Mouse (Mus musculus): Measurements from ENCODE around the gene Lrrc56.

The Lrrc56 gene

DNA sequence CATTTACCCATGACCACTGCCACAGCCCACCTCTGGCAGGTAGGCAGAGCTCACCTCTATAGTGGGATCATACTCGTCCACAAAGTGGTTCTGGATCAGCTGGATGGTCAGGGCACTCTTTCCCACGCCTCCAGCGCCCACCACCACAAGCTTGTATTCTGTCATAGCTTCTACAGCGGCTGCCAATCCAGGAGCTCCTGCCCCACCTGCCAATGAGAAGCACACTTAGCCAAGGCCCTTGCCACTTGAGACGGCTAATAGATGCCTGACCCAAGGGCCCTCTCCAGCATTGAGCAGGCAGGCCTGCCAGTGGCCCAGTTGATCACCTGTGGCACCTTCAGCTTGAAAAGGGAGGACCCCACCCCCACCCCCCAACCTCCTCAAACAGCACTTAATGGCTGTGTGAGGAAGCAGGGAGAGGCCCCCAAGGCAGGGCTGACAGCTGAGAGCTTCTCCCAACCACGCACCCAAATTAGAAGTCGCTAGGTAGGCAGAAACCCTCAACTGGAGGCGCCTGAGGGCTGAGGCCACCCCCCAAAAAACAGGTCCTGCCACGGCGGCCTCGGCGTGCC, 1.1 kb upstream of the Lrrc56 start:
- no peak for DNase-seq (ENCODE audit: low read depth)

DNA sequence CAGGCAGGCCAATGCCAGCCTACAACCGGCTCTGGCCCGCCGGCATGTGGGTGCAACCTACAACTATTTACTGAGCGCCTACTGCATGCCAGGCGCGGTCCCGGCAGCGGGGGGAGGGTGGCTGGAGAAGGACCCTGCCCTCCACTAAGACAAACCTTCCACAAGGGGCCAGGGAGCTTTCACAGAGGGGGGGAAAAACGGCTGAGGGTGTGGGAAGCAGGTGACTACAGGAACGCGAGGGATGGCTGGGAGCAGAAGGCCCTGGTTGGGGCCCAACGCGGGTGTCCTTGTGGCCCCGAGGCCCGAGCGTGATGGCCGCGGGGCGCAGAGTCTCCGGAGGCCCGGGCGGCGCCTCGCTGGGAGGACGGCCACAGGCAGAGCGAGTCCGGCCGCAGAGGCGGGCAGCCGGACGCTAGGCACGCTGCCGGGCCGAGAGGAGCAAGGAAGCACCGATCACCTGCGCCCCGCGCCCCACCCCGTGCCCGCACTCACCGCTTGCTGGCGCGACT, 555 bp upstream of the Lrrc56 start:
- peak; percentile 62 for DNase-seq (ENCODE audit: low read depth)

DNA sequence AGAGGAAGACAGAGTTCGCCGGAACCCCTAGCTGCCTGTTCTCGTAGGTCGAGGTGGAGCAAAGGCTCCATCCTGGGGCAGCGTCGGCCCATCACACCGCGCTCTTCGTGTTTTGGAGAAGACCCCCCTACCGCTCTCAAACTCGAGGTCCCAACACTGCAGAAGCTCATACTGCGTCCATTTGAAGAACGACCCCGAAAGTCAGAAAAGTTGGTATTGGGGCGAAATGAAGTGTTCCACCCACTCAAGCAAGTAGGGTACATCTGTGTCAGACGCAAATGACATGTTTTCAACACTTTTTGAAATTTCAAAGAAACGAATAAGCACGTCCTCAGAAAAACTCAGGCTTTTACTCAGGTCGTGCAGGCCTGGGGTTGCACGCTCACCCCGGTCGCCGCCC, 452 bp downstream of the Lrrc56 start:
- no peak for DNase-seq (ENCODE audit: low read depth)

GRCm38 (mm10) chr7:141194830-141195229, 873 bp downstream of the Lrrc56 start:
- DNase-seq (ENCODE audit: low read depth) = peak; percentile 91

DNA sequence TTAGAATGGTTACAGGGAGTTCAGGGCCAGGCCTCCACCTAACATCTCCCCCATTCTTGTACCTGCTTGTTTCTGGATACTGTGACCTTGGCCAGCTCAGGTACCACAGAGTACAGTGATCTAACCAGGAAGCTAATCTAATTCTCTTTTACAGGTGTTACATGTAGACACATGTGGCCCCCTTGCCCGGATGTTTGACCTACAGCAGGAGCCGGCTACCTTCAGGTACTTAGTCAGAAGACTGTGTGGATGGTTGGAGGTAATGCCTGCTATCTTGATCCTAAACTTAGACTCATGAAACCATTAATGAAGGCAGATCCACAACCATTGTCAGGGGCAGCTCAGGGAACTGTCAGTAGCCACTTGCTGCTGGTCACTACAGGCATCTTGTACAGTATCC, 1.8 kb downstream of the Lrrc56 start:
- DNase-seq (ENCODE audit: low read depth) = no peak

- DNase-seq (ENCODE audit: low read depth) = no peak
Measured at GRCm38 (mm10) chr7:141196619-141197282, 2.8 kb downstream of the Lrrc56 start.

DNA sequence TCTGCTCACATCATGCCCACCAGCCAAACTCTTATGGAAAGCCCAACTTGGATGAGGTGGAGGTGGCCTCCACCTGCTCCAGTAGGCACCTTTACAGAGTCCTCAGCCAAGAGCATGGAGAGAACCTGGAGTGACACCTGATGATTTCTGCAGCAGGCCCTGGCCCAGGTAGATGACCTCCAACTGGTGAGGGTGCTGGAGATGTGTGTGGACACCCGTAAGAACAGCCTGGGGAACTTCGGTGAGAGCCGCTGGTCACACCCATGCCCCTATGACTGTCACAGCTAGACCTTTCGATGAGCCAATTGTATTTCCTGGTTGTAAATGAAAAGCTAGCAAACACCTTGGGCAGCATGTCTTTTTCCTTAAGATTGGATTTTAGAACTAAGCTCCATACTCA, 4.2 kb downstream of the Lrrc56 start:
- DNase-seq (ENCODE audit: low read depth) = no peak

DNA sequence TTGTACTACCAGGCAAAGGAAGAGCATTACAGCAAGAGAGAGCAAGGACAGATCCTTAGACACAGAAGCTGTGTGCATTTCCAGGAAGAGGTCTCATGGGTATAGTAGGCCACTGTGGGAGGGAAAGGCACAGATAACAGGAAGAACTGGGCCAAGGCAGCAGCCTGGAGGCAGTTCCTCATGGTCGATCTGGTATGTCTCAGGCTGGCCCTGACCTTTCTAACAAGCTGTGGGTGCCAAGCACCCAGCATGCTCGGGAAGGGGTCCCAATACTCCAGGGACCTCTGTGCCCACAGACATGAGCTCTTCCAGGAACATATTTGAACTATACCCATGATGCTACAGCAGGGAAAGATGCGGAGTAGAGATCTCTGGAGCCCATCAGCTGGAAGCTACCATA, 10.6 kb downstream of the Lrrc56 start:
- no peak for DNase-seq (ENCODE audit: low read depth)

- no peak for DNase-seq (ENCODE audit: low read depth)
Measured at GRCm38 (mm10) chr7:141205504-141205903, 11.5 kb downstream of the Lrrc56 start.

DNA sequence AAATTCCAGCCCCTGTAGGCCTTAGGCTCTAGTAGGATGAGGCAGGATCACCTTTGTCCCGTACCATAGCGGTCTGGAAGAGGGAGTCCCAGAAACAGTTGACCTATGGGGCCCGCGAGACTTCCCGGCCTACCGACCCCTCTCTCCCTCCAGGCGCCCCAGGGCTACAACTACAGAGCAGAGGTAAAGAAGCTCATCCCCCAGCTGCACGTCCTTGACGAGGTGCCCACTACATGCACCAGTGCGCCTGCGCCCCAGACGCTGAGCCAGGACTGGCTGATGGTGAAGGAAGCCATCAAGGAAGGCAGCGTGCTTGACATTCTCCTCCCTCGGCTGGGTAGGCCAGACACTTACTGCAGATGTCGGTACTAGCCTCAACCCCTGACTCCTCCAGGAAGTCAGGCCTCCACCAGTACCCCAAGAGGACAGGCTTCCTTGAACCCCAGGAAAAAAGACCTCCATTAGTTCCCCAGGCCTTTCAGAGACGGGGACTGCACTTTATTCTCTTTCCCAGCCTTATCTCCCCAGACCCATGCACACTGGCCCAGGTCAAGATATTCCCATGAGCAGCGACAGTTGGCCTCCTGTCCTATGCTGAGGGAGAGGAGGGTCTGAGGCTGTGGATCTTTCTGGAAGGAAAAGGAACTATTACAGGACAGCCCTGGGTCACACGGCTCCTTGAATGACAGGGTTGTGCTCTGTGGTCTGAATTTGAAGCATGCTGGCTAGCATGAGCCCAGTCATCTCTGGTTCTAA, 12.4 kb downstream of the Lrrc56 start:
- no peak for DNase-seq (ENCODE audit: low read depth)

DNA sequence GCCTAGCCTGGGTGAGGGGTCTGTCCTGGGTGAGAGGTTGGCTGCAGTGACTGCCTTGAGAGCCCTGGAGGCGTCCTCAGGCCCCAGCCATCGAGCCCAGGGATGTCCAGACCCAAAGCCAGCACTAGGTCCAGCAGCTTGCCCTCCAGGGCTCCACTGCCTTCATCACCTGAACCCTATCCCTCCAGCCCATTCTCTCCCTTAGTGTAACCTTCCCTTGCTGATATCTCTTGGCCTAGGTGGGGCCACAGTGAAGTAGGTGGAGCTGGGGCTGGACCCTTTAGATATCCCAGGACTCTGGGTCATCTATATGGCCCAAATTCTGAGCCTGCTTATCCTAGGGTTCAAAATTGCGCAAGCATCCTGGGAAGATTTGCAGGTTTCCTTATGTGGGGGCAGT, 15.6 kb downstream of the Lrrc56 start:
- DNase-seq (ENCODE audit: low read depth) = no peak

DNA sequence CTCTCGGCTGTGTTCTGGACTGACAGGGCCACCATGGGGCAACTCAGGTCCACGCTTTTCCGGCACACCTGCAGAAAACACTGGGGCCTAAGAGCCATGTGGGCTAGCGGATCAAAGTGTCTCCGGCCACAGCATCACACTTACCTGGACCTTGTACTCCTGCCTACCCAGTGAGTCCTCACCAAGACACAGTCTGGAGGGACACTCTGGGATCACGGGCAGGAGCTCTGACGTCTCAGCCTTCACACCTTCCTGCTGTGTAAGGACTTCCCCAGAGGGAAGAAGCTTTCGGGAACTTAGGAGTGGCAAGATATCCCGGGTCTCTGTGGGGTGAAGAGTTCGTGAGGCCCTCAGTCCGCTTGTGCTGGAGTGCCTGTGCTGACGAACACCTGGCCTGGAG, 16.2 kb downstream of the Lrrc56 start:
- no peak for DNase-seq (ENCODE audit: low read depth)

- no peak for DNase-seq (ENCODE audit: low read depth)
Measured at GRCm38 (mm10) chr7:141210606-141211131, 16.7 kb downstream of the Lrrc56 start.

- DNase-seq (ENCODE audit: low read depth) = no peak
Measured at GRCm38 (mm10) chr7:141213133-141213532, 19.2 kb downstream of the Lrrc56 start.

- no peak for DNase-seq (ENCODE audit: low read depth)
Measured at GRCm38 (mm10) chr7:141213605-141214235, 19.8 kb downstream of the Lrrc56 start, which contains the start of gene Lmntd2. Lmntd2 (minus strand) TSS chr7:141214080.

DNA sequence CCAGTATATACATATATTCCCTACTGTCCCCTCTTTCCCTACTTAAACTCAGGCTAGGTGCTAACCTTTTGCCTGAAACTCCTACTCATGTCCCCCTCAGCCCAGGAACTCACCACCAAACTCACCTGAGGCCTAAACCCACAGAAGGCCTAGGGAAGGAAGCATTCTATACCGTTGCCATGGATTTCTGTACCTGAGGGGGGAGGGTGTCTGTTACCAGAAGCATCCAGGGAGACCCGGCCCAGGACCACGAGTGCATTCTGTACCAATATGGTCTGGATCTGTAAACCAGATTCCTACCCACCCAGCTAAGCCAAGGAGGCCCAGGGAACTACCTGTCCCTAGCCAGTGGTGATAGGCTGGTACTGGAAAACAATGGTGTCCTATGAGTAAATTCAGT, 20.4 kb downstream of the Lrrc56 start:
- no peak for DNase-seq (ENCODE audit: low read depth)

DNA sequence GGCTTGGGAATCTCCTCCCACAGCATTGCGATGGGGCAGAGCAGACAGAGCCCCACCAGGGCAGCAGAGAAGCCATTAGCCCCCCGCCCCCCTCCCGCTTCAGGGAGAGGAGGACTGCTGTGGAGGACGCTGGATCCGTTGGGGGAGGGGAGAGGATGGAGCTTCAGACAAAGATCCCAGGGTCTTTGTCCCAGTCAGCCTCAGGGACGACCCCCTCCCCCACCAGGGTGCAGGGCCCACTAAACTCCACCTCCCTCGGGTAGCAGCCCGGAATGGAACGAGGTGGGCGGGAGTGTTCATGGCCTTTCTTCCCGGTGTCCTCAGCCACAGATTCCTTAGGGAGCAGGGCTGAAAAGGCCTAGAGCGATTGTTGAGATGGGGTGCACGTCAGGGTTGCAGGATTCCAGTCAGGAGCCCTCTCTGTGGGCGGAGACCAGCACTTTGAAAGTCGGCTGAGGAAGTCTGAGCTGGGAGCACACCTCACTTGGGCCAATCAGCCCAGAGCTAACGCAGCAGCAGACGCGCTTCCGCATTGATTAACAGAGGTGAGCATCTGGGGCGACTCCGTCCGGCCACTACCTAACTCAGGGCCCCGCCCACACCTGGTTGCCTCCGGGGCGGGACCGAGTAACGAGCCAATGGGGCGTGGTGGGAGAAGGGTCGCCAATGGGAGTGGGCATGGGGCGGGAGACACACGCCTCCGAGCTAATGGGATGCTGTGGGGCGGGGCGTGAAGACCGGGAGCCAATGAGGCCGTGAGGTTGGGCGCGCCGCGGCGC, 21.3 kb downstream of the Lrrc56 start, which contains the start of gene Rassf7:
TSS of gene Rassf7 (plus strand) at position 760 of the 779 bp plus-strand sequence.
- peak; percentile 97 for DNase-seq (ENCODE audit: low read depth)

GRCm38 (mm10) chr7:141215880-141216733, 22.1 kb downstream of the Lrrc56 start:
- DNase-seq (ENCODE audit: low read depth) = no peak

GRCm38 (mm10) chr7:141216894-141217293, 22.9 kb downstream of the Lrrc56 start:
- no peak for DNase-seq (ENCODE audit: low read depth)

GRCm38 (mm10) chr7:141217343-141218013, 23.5 kb downstream of the Lrrc56 start:
- no peak for DNase-seq (ENCODE audit: low read depth)

All from naive thymus-derived CD4-positive, alpha-beta T cell, adult 2 months (primary cell).